Mouse (Mus musculus) adrenal gland, postnatal 36 days (tissue): ENCODE measurements at regions not wholly inside any gene's neighbourhood (a gene's known extent, or its start where the extent isn't known, plus 50 kb on each side); places are given as distances from the start of the nearest gene placed in this dataset.

Experiments used
- DNase-seq, 2 experiments: peaks; one replicate each; pipeline ENCODE4 v3.0.0; 2021; ENCODE audit warnings: mixed read lengths in 1 of 2

- no peak for DNase-seq
These were observed 187.8 kb upstream of the Tle4 start for GRCm38 (mm10) chr19:14785661-14786060.

- DNase-seq: no peak
These were observed 179.9 kb upstream of the Tle4 start for GRCm38 (mm10) chr19:14777709-14778108.

GRCm38 (mm10) chr19:14777198-14777597, 179.3 kb upstream of the Tle4 start:
- no peak for DNase-seq

- DNase-seq: no peak
These were observed 178.9 kb upstream of the Tle4 start for GRCm38 (mm10) chr19:14776791-14777190.

- DNase-seq: no peak
These were observed 174.9 kb upstream of the Tle4 start for GRCm38 (mm10) chr19:14772794-14773193.

- no peak for DNase-seq
These were observed 154.8 kb upstream of the Tle4 start for GRCm38 (mm10) chr19:14752646-14753045.

- no peak for DNase-seq
These were observed 144.5 kb upstream of the Tle4 start for GRCm38 (mm10) chr19:14742361-14742760.

- no peak for DNase-seq
These were observed 143.1 kb upstream of the Tle4 start for GRCm38 (mm10) chr19:14740936-14741335.

- DNase-seq: no peak
These were observed 142.3 kb upstream of the Tle4 start for GRCm38 (mm10) chr19:14740139-14740538.

- DNase-seq: no peak
These were observed 138.7 kb upstream of the Tle4 start for GRCm38 (mm10) chr19:14736514-14736913.

- DNase-seq: no peak
These were observed 127.5 kb upstream of the Tle4 start for GRCm38 (mm10) chr19:14725329-14725728.

GRCm38 (mm10) chr19:14724637-14725036, 126.8 kb upstream of the Tle4 start:
- no peak for DNase-seq

GRCm38 (mm10) chr19:14705791-14706190, 107.9 kb upstream of the Tle4 start:
- DNase-seq: no peak

GRCm38 (mm10) chr19:14701116-14701515, 103.3 kb upstream of the Tle4 start:
- DNase-seq: no peak

GRCm38 (mm10) chr19:14695369-14695768, 97.5 kb upstream of the Tle4 start:
- no peak for DNase-seq

- peak; percentile 44 to 47 for DNase-seq
These were observed 94.3 kb upstream of the Tle4 start for GRCm38 (mm10) chr19:14692183-14692582.

GRCm38 (mm10) chr19:14685628-14686027, 87.8 kb upstream of the Tle4 start:
- DNase-seq: no peak

GRCm38 (mm10) chr19:14684669-14685068, 86.8 kb upstream of the Tle4 start:
- no peak for DNase-seq

GRCm38 (mm10) chr19:14681306-14681705, 83.5 kb upstream of the Tle4 start:
- DNase-seq: no peak

GRCm38 (mm10) chr19:14679776-14680175, 81.9 kb upstream of the Tle4 start:
- no peak for DNase-seq

GRCm38 (mm10) chr19:14678584-14678983, 80.7 kb upstream of the Tle4 start:
- no peak for DNase-seq

- DNase-seq: no peak
These were observed 79.1 kb upstream of the Tle4 start for GRCm38 (mm10) chr19:14676929-14677328.

GRCm38 (mm10) chr19:14670821-14671104, 72.9 kb upstream of the Tle4 start:
- no peak for DNase-seq

- no peak for DNase-seq
These were observed 72.4 kb upstream of the Tle4 start for GRCm38 (mm10) chr19:14670078-14670820.
